Mouse (Mus musculus): ENCODE data around the gene Klhl10. TPM values are rescaled to one million over a fixed set of nuclear protein-coding genes. Genes with fewer than 3 reads are reported as not detected.

The Klhl10 gene
- polyA plus RNA-seq, 1 experiment from 2014 or later: 0.43 TPM

GRCm38 (mm10) chr11:100501321-100501720 is 59.6 kb downstream of the Klhl10 start:
- Histone ChIP-seq H3K4me1 (ENCODE audit: insufficient read depth, low read depth, low read length) (no peaks in the 10 kb centered on the region), H3K27ac (ENCODE audit: low read length) (no peak overlapping the region), H3K9me3 (ENCODE audit: low read length) (no peaks in the 10 kb centered on the region), H3K36me3 (ENCODE audit: insufficient read depth, low read length) (peaks cover 51% of the 10 kb centered on the region), H3K4me2 (replicated peaks; ENCODE audit: low read depth, low read length) (no peak overlapping the region), H3K27me3 (replicated peaks; ENCODE audit: insufficient read depth, low read length) (no peaks in the 10 kb centered on the region), H3K4me3 (ENCODE audit: low read depth, low read length) (no peak overlapping the region), H3K9ac (replicated peaks; ENCODE audit: low read depth) (no peak overlapping the region)
- 42% methylated on average over 6 of the region's 6 CpGs for WGBS
- no peak for ATAC-seq
- no peak for TF ChIP-seq CTCF (IDR thresholded peaks at IDR 0.05)
- DNase-seq (ENCODE audit: low spot score): no peak

- 95% methylated on average over 12 of the region's 12 CpGs for WGBS
- no peak overlapping the region for H3K27ac ChIP-seq (ENCODE audit: low read length)
- TF ChIP-seq CTCF (IDR thresholded peaks at IDR 0.05) (no peak), EP300 (IDR thresholded peaks at IDR 0.05) (no peak)
- no peaks in the 10 kb centered on the region for H3K9me3 ChIP-seq (ENCODE audit: low read length)
- DNase-seq (ENCODE audit: low spot score): no peak
- no peaks in the 10 kb centered on the region for H3K27me3 ChIP-seq (replicated peaks; ENCODE audit: insufficient read depth, low read length)
- H3K9ac ChIP-seq (replicated peaks; ENCODE audit: low read depth): no peak overlapping the region
- H3K36me3 ChIP-seq (ENCODE audit: insufficient read depth, low read length): peaks cover 39% of the 10 kb centered on the region
- ATAC-seq: no peak
- H3K4me3 ChIP-seq (ENCODE audit: low read depth, low read length): no peak overlapping the region
- no peak overlapping the region for H3K4me2 ChIP-seq (replicated peaks; ENCODE audit: low read depth, low read length)
- no peaks in the 10 kb centered on the region for H3K4me1 ChIP-seq (ENCODE audit: insufficient read depth, low read depth, low read length)
Observed at GRCm38 (mm10) chr11:100504990-100505660, 63.4 kb downstream of the Klhl10 start.

GRCm38 (mm10) chr11:100505997-100506396 is 64.3 kb downstream of the Klhl10 start:
- Histone ChIP-seq H3K4me2 (replicated peaks; ENCODE audit: low read depth, low read length) (no peak overlapping the region), H3K27ac (ENCODE audit: low read length) (no peak overlapping the region), H3K9ac (replicated peaks; ENCODE audit: low read depth) (no peak overlapping the region), H3K4me1 (ENCODE audit: insufficient read depth, low read depth, low read length) (no peaks in the 10 kb centered on the region), H3K27me3 (replicated peaks; ENCODE audit: insufficient read depth, low read length) (no peaks in the 10 kb centered on the region), H3K9me3 (ENCODE audit: low read length) (no peaks in the 10 kb centered on the region), H3K4me3 (ENCODE audit: low read depth, low read length) (no peak overlapping the region), H3K36me3 (ENCODE audit: insufficient read depth, low read length) (peaks cover 40% of the 10 kb centered on the region)
- no peak for ATAC-seq
- DNase-seq (ENCODE audit: low spot score): no peak
- 91% methylated on average over 8 of the region's 8 CpGs for WGBS
- TF ChIP-seq EP300 (IDR thresholded peaks at IDR 0.05): no peak

Small RNA genes within 50 kb of the gene (microRNA-seq; reads per million reads assigned to microRNA genes)
- not detected for gene Gm27374
- not detected for gene Mir7116

Other genes starting within 250 kb of the Klhl10 start
- gene Krt9, start 248.7 kb upstream of the Klhl10 start, polyA plus RNA-seq (2015; fragmentation: Nextera tagmentation; extraction: Ambion mirVana): not detected in 2 replicates
- gene Krt14, start 234.4 kb upstream of the Klhl10 start, polyA plus RNA-seq (2015; fragmentation: Nextera tagmentation; extraction: Ambion mirVana): 1.7 and 2.3 TPM in 2 replicates
- not detected in 2 replicates for gene Krt16, start 193.0 kb upstream of the Klhl10 start, polyA plus RNA-seq (2015; fragmentation: Nextera tagmentation; extraction: Ambion mirVana)
- 0.58 and 0.65 TPM in 2 replicates for gene Krt17, start 180.9 kb upstream of the Klhl10 start, polyA plus RNA-seq (2015; fragmentation: Nextera tagmentation; extraction: Ambion mirVana)
- not detected in 2 replicates for gene Krt42, start 172.0 kb upstream of the Klhl10 start, polyA plus RNA-seq (2015; fragmentation: Nextera tagmentation; extraction: Ambion mirVana)
- 2,114 and 2,164 TPM in 2 replicates for gene Eif1, start 122.0 kb upstream of the Klhl10 start, polyA plus RNA-seq (2015; fragmentation: Nextera tagmentation; extraction: Ambion mirVana)
- not detected in 2 replicates for gene Gast, start 107.5 kb upstream of the Klhl10 start, polyA plus RNA-seq (2015; fragmentation: Nextera tagmentation; extraction: Ambion mirVana)
- gene Hap1, start 85.8 kb upstream of the Klhl10 start, polyA plus RNA-seq (2015; fragmentation: Nextera tagmentation; extraction: Ambion mirVana): 6.4 and 6.5 TPM in 2 replicates
- gene Jup, start 44.2 kb upstream of the Klhl10 start, polyA plus RNA-seq (2015; fragmentation: Nextera tagmentation; extraction: Ambion mirVana): 231 and 251 TPM in 2 replicates
- 44.9 and 47.1 TPM in 2 replicates for gene P3h4, start 27.1 kb upstream of the Klhl10 start, polyA plus RNA-seq (2015; fragmentation: Nextera tagmentation; extraction: Ambion mirVana)
- gene Fkbp10, start 26.2 kb upstream of the Klhl10 start, polyA plus RNA-seq (2015; fragmentation: Nextera tagmentation; extraction: Ambion mirVana): 75.6 and 86.5 TPM in 2 replicates
- 56.3 and 57.6 TPM in 2 replicates for gene Nt5c3b, start 109 bp upstream of the Klhl10 start, polyA plus RNA-seq (2015; fragmentation: Nextera tagmentation; extraction: Ambion mirVana)
- gene Klhl11, start 30.8 kb downstream of the Klhl10 start, polyA plus RNA-seq (2015; fragmentation: Nextera tagmentation; extraction: Ambion mirVana): 3.6 and 4.1 TPM in 2 replicates
- 85.7 and 92.9 TPM in 2 replicates for gene Acly, start 86.1 kb downstream of the Klhl10 start, polyA plus RNA-seq (2015; fragmentation: Nextera tagmentation; extraction: Ambion mirVana)
- 3.5 and 4.9 TPM in 2 replicates for gene Ttc25, start 103.7 kb downstream of the Klhl10 start, polyA plus RNA-seq (2015; fragmentation: Nextera tagmentation; extraction: Ambion mirVana)
- 31.4 and 33.8 TPM in 2 replicates for gene Cnp, start 133.0 kb downstream of the Klhl10 start, polyA plus RNA-seq (2015; fragmentation: Nextera tagmentation; extraction: Ambion mirVana)
- gene Nkiras2, start 177.3 kb downstream of the Klhl10 start, polyA plus RNA-seq (2015; fragmentation: Nextera tagmentation; extraction: Ambion mirVana): 58.6 and 59.9 TPM in 2 replicates
- gene Dnajc7, start 178.3 kb downstream of the Klhl10 start, polyA plus RNA-seq (2015; fragmentation: Nextera tagmentation; extraction: Ambion mirVana): 99.1 and 113 TPM in 2 replicates